Mouse (Mus musculus): ENCODE measurements around the gene Kap. TPM values are rescaled to one million over a fixed set of nuclear protein-coding genes. Genes with fewer than 3 reads are reported as not detected.
"Not testable (repeated sequence)": the region's sequence is repeated elsewhere in the genome, so short reads cannot be mapped to it uniquely, and the experiment has no call there.

The Kap gene
- polyA plus RNA-seq, 1 experiment from 2014 or later: not detected

DNA sequence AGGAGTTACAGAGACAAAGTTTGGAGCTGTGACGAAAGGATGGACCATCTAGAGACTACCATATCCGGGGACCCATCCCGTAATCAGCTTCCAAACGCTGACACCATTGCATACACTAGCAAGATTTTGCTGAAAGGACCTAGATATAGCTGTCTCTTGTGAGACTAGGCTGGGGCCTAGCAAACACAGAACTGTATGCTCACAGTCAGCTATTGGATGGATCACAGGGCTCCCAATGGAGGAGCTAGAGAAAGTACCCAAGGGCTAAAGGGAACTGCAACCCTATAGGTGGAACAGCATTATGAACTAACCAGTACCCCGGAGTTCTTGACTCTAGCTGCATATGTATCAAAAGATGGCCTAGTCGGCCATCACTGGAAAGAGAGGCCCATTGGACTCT lies 4.7 kb downstream of the Kap start:
- not testable (repeated sequence) for H3K9me3 ChIP-seq (replicated peaks; ENCODE audit: control insufficient read depth, low read length); H3K27me3 ChIP-seq (ENCODE audit: control insufficient read depth, insufficient read depth, low read length); H3K9ac ChIP-seq (ENCODE audit: low read depth, low read length); H3K4me1 ChIP-seq (ENCODE audit: control insufficient read depth, insufficient read depth, low read length); H3K36me3 ChIP-seq (ENCODE audit: control insufficient read depth, insufficient read depth, low read length); H3K4me3 ChIP-seq (ENCODE audit: low read depth, low read length); ATAC-seq (replicated peaks; ENCODE audit: insufficient number of reproducible peaks, low FRiP score, low TSS enrichment); H3K4me2 ChIP-seq; H3K27ac ChIP-seq (ENCODE audit: low read depth, low read length)
- WGBS (ENCODE audit: insufficient replicate concordance): 83% methylated on average over 5 of the region's 6 CpGs

GRCm38 (mm10) chr6:133838296-133838995 lies 15.1 kb downstream of the Kap start:
- H3K9ac ChIP-seq (ENCODE audit: low read depth, low read length); H3K36me3 ChIP-seq (ENCODE audit: control insufficient read depth, insufficient read depth, low read length); H3K4me2 ChIP-seq; H3K27me3 ChIP-seq (ENCODE audit: control insufficient read depth, insufficient read depth, low read length); ATAC-seq (replicated peaks; ENCODE audit: insufficient number of reproducible peaks, low FRiP score, low TSS enrichment); H3K27ac ChIP-seq (ENCODE audit: low read depth, low read length); H3K4me1 ChIP-seq (ENCODE audit: control insufficient read depth, insufficient read depth, low read length); H3K9me3 ChIP-seq (replicated peaks; ENCODE audit: control insufficient read depth, low read length); H3K4me3 ChIP-seq (ENCODE audit: low read depth, low read length): not testable (repeated sequence)
- WGBS (ENCODE audit: insufficient replicate concordance): 76% methylated on average over 29 of the region's 29 CpGs

- no peak overlapping the region for H3K4me2 ChIP-seq
- no peaks in the 10 kb centered on the region for H3K27me3 ChIP-seq (ENCODE audit: control insufficient read depth, insufficient read depth, low read length)
- no peak overlapping the region for H3K4me3 ChIP-seq (ENCODE audit: low read depth, low read length)
- 40% methylated on average over 1 of the region's 1 CpGs for WGBS (ENCODE audit: insufficient replicate concordance)
- H3K9ac ChIP-seq (ENCODE audit: low read depth, low read length): no peak overlapping the region
- no peak overlapping the region for H3K27ac ChIP-seq (ENCODE audit: low read depth, low read length)
- no peak for ATAC-seq (replicated peaks; ENCODE audit: insufficient number of reproducible peaks, low FRiP score, low TSS enrichment)
- no peaks in the 10 kb centered on the region for H3K36me3 ChIP-seq (ENCODE audit: control insufficient read depth, insufficient read depth, low read length)
- no peaks in the 10 kb centered on the region for H3K9me3 ChIP-seq (replicated peaks; ENCODE audit: control insufficient read depth, low read length)
- no peaks in the 10 kb centered on the region for H3K4me1 ChIP-seq (ENCODE audit: control insufficient read depth, insufficient read depth, low read length)
Observed at GRCm38 (mm10) chr6:133812342-133812741, 41.2 kb downstream of the Kap start.

Other genes with a start within 250 kb of the Kap start
- 16.0 and 17.9 TPM in 2 replicates for gene Etv6, start 181.9 kb upstream of the Kap start, polyA plus RNA-seq (2014; fragmentation: Nextera tagmentation; extraction: Ambion mirVana)

Measured in heart, embryonic 11.5 days (tissue).